Comparison of ENCODE assay signal across 27 mouse cellular contexts in the genomic region with DNA sequence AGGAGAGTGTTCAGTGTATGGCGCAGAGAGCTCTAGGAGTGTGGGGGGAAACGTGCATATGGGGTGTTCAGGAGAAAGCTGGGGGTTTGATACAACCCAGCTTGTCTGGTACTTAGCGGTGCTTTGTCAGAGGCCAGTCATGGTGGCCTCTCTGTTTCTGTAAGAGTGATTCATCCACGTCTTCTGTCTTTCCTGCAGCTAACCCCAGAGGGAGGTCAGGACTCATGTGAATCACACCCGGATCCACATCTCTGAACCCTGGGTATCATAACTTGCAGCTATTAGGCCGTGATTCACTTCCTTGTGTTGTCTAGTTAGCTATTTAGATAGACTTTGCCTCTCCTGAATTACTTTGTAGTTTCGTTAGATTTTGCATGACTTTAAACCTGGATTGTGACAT. TPM values are rescaled to one million over a fixed set of nuclear protein-coding genes. Genes with fewer than 3 reads are reported as not detected.
DNase-seq lines count a peak whose midpoint lies in the region; ATAC-seq and TF ChIP-seq lines count a peak whose summit lies in the region.
"Had no signal": no experiment of that assay in that cellular context is flagged by ENCODE, and none has a peak within 500 bp of the region (broad histone marks: within the 10 kb centered on the region; RNA-seq: fewer than 3 reads in every experiment).

No protein-coding gene starts in this region.

- peak; percentile 58 for DNase-seq in 3T3-L1 (ENCODE audit: low read depth, low spot score)
- DNase-seq in large intestine, adult 2 months (ENCODE audit: low read depth, low spot score) = peak; percentile 13
- DNase-seq in testis, postnatal 14 days (ENCODE audit: low spot score) = no peak
- DNase-seq in ovary, postnatal 36 days (ENCODE audit: low spot score) = no peak
- DNase-seq in urinary bladder, postnatal 10 days (ENCODE audit: low spot score) = no peak
- DNase-seq: adrenal gland, postnatal 25 days; cerebellum, adult 11-12 months; cerebellum, adult 8-10 months; cerebellum, postnatal 14 days; gastrocnemius, adult 2 months; gastrocnemius, postnatal 14 days; heart, adult 11 months; heart, postnatal 10 days; heart, postnatal 36 days; kidney, adult 11 months had no signal

- H3K27me3 ChIP-seq in C2C12 (ENCODE audit: control insufficient read depth, insufficient read depth, insufficient read length) = no peaks in the 10 kb centered on the region
- no peaks in the 10 kb centered on the region for H3K27me3 ChIP-seq in intestine, embryonic 15.5 days (replicated peaks)
- H3K27me3 ChIP-seq: forebrain, embryonic 13.5 days; heart, embryonic 15.5 days; hindbrain, embryonic 13.5 days had no signal

- no peak overlapping the region for H3K4me2 ChIP-seq in intestine, embryonic 15.5 days (replicated peaks)
- H3K4me2 ChIP-seq: forebrain, embryonic 13.5 days; heart, embryonic 12.5 days; heart, embryonic 15.5 days; hindbrain, embryonic 13.5 days had no signal

- H3K4me1 ChIP-seq in intestine, embryonic 15.5 days (replicated peaks) = no peaks in the 10 kb centered on the region
- H3K4me1 ChIP-seq: forebrain, embryonic 10.5 days; forebrain, embryonic 13.5 days; heart, embryonic 12.5 days; heart, embryonic 15.5 days; hindbrain, embryonic 10.5 days; hindbrain, embryonic 13.5 days had no signal

- TF ChIP-seq CTCF in C2C12 (IDR thresholded peaks at IDR 0.05; ENCODE audit: control insufficient read depth, insufficient read depth, insufficient read length) = no peak

- no peaks in the 10 kb centered on the region for H3K36me3 ChIP-seq in C2C12 (ENCODE audit: control insufficient read depth, insufficient read depth)
- no peaks in the 10 kb centered on the region for H3K36me3 ChIP-seq in intestine, embryonic 15.5 days
- H3K36me3 ChIP-seq: forebrain, embryonic 10.5 days; heart, embryonic 12.5 days; heart, embryonic 15.5 days; hindbrain, embryonic 10.5 days; hindbrain, embryonic 13.5 days had no signal

- no peaks in the 10 kb centered on the region for H3K9me3 ChIP-seq in intestine, embryonic 15.5 days
- H3K9me3 ChIP-seq: forebrain, embryonic 10.5 days; forebrain, embryonic 13.5 days; heart, embryonic 15.5 days; hindbrain, embryonic 10.5 days; hindbrain, embryonic 13.5 days had no signal

- no peak overlapping the region for H3ac ChIP-seq in C2C12 (ENCODE audit: control insufficient read depth, insufficient read length, low read depth)

- H3K4me3 ChIP-seq in C2C12 (ENCODE audit: insufficient read depth, poor library complexity, severe bottlenecking) = no peak overlapping the region
- H3K4me3 ChIP-seq in intestine, embryonic 15.5 days (replicated peaks) = no peak overlapping the region
- H3K4me3 ChIP-seq: forebrain, embryonic 10.5 days; forebrain, embryonic 13.5 days; gastrocnemius, adult 2 months; heart, embryonic 12.5 days; heart, embryonic 15.5 days; hindbrain, embryonic 10.5 days; hindbrain, embryonic 13.5 days had no signal

- 75% methylated on average over 7 of the region's 7 CpGs for WGBS in intestine, embryonic 15.5 days
- 58% methylated on average over 7 of the region's 7 CpGs for WGBS in large intestine, adult 2 months

- ATAC-seq in intestine, embryonic 15.5 days = peak; percentile 77
- ATAC-seq: activated CD4-positive, CD25-positive, alpha-beta regulatory T cell, adult 4 months; forebrain, embryonic 13.5 days; forebrain, embryonic 16.5 days; hindbrain, embryonic 16.5 days had no signal

- no peak overlapping the region for H3K27ac ChIP-seq in intestine, embryonic 15.5 days
- H3K27ac ChIP-seq: forebrain, embryonic 10.5 days; forebrain, embryonic 13.5 days; gastrocnemius, adult 2 months; heart, embryonic 15.5 days; hindbrain, embryonic 10.5 days; hindbrain, embryonic 13.5 days had no signal

- H3K79me2 ChIP-seq in C2C12 (ENCODE audit: control insufficient read depth, insufficient read depth) = no peaks in the 10 kb centered on the region

- H3K79me3 ChIP-seq in C2C12 (ENCODE audit: low read depth) = no peaks in the 10 kb centered on the region

- H3K9ac ChIP-seq in intestine, embryonic 15.5 days = no peak overlapping the region
- H3K9ac ChIP-seq: forebrain, embryonic 13.5 days; heart, embryonic 12.5 days; heart, embryonic 15.5 days; hindbrain, embryonic 13.5 days had no signal

TF ChIP-seq in C2C12, 6 proteins besides CTCF, POLR2A, EP300 and RAD21:
- TF ChIP-seq FOSL1 (IDR thresholded peaks at IDR 0.05; ENCODE audit: insufficient read depth, low read length, poor library complexity, severe bottlenecking) (peak; percentile 49), MYOG (IDR thresholded peaks at IDR 0.05; ENCODE audit: control insufficient read depth, extremely low read depth, insufficient read length) (no peak), MAX (IDR thresholded peaks at IDR 0.05) (peak; percentile 42)

RNA-seq across cellular contexts. Expression of gene Glp1r, which starts 54.1 kb away (rescaled TPM):
- 0.80 TPM for polyA plus RNA-seq in C2C12 (2012; fragmentation: generic; extraction: Trizol)
- polyA plus RNA-seq in intestine, embryonic 15.5 days (2015; fragmentation: Nextera tagmentation; extraction: Ambion mirVana) = 0.32 and 0.44 TPM in 2 replicates
- polyA plus RNA-seq in large intestine, adult 2 months (2012; rRNA removed) = 0.26 and 0.34 TPM in 2 replicates
- polyA plus RNA-seq: forebrain, embryonic 10.5 days; G1E had no signal

Comparison
In these comparisons a context has a peak if more than half of its experiments do, and no peak if none do; other contexts are left out.
1. DNase-seq: peak in 3T3-L1 (single experiment) and large intestine, adult 2 months (single experiment); none in testis, postnatal 14 days (single experiment), ovary, postnatal 36 days (single experiment) and urinary bladder, postnatal 10 days (single experiment).